Mouse (Mus musculus) forebrain, embryonic 10.5 days (tissue): ENCODE measurements around the gene Sos1. TPM values are rescaled to one million over a fixed set of nuclear protein-coding genes. Genes with fewer than 3 reads are reported as not detected.
"Not testable (repeated sequence)": the region's sequence is repeated elsewhere in the genome, so short reads cannot be mapped to it uniquely, and the experiment has no call there.

ENCODE experiments used
- DNase-seq: peaks from one replicate; pipeline ENCODE4 v3.0.0-alpha.2; 2017; ENCODE audit warnings: low spot score; ENCODE audit errors: extremely low spot score
- H3K27ac ChIP-seq: fragments of 300-500 bp; sonication (generic); 2 replicates; pipeline ENCODE4 v1.5.1; 2016; ENCODE audit warnings: mild to moderate bottlenecking
- H3K27me3 ChIP-seq: fragments of 300-500 bp; sonication (generic); 2 replicates; pipeline ENCODE4 v1.6.1; 2016; ENCODE audit warnings: mild to moderate bottlenecking; ENCODE audit not compliant: poor library complexity, severe bottlenecking
- H3K36me3 ChIP-seq: fragments of 300-500 bp; sonication (generic); replicated peaks from 2 replicates; pipeline ENCODE4 v1.6.1; 2016; ENCODE audit warnings: mild to moderate bottlenecking, moderate library complexity
- H3K4me1 ChIP-seq: fragments of 300-500 bp; sonication (generic); 2 replicates; pipeline ENCODE4 v1.6.1; 2016
- H3K4me3 ChIP-seq: fragments of 300-500 bp; sonication (generic); 2 replicates; pipeline ENCODE4 v1.5.1; 2016; ENCODE audit warnings: mild to moderate bottlenecking, moderate library complexity
- H3K9me3 ChIP-seq: fragments of 300-500 bp; sonication (generic); 2 replicates; pipeline ENCODE4 v1.6.1; 2016; ENCODE audit warnings: mild to moderate bottlenecking, moderate library complexity
- WGBS: fragments of 180-500 bp; shearing (Covaris S2); methylation state at CpG from one replicate; pipeline ENCODE4 v1.1.7; 2016; 5-methylcytosine and 5-hydroxymethylcytosine counted together
- polyA plus RNA-seq: library from polyadenylated mRNA; unstranded; fragments of >200 nt; fragmentation: Nextera tagmentation; extraction: Ambion mirVana; gene quantifications from 2 replicates; pipeline ENCODE4 v1.2.1, GENCODE M21; 2016

Gene Sos1
- polyA plus RNA-seq, 1 experiment from 2014 or later: 4.8 TPM

DNA sequence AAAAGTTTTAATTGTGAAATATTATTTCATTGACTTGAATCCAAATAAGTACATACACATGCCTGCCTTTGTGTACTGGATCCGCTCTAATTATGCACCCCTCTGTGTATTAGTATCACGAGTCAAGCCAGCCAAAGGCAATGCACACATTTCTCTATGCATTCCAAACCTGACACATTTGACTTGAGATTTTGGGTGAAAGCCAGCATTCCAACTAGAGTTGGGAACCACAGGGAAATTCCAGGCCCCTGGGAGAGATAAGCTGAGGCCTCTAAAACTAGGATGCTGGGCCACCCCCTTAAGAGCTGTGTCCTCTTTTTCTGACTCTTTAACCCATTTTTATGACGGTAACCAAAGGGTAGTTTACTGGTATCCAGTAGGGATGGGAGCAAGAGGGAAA, 8.7 kb upstream of the Sos1 start:
- no peak for DNase-seq
- Histone ChIP-seq H3K4me3 (no peak overlapping the region), H3K27me3 (no peaks in the 10 kb centered on the region), H3K4me1 (no peaks in the 10 kb centered on the region), H3K36me3 (no peaks in the 10 kb centered on the region), H3K9me3 (no peaks in the 10 kb centered on the region), H3K27ac (no peak overlapping the region)
- 94% methylated on average over 3 of the region's 3 CpGs for WGBS

DNA sequence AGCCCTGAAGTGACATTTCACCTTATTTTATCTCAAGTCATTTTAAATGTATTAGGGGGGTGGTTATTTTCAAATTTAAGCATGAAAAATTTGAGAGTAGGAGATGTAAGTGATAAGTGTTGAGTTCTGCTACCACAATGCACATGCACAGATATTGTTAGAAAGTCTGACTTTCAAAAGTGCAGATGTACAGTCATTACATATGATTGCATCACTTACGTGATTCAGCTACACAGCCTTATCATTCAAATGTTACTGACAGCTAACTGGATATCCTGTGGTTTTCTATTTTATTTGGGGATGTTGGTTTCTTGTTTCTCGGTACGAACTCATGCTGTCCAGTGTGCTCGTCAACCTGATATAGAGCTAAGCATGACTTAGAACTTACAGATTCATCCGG, 4.9 kb upstream of the Sos1 start:
- Histone ChIP-seq H3K36me3 (no peaks in the 10 kb centered on the region), H3K27ac (no peak overlapping the region), H3K4me3 (no peak overlapping the region), H3K9me3 (no peaks in the 10 kb centered on the region), H3K27me3 (no peaks in the 10 kb centered on the region), H3K4me1 (peaks cover 32% of the 10 kb centered on the region)
- DNase-seq: no peak
- WGBS: 94% methylated on average over 5 of the region's 5 CpGs

DNA sequence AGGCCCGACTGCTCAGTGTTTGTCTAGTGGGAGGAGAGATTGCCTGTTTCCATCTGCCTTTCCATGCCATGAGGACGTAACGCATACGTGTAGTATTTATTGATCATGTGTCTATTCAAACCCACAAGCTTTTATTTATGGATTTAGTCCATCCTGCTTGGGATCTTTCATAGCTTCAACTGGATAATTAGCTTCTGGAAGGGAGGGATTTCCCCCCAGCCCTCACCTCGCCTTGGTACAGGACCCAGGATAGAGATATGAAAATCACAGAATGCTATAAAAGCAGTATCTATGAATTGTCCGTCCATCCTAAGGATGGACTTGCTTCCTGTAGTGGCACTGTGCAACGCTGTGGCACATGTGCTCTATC, 587 bp upstream of the Sos1 start:
- peak overlapping the region; percentile 97 for H3K27ac ChIP-seq
- no peak for DNase-seq
- peaks cover 49% of the 10 kb centered on the region for H3K4me1 ChIP-seq
- WGBS: 41% methylated on average over 7 of the region's 7 CpGs
- no peaks in the 10 kb centered on the region for H3K27me3 ChIP-seq
- peaks cover 23% of the 10 kb centered on the region for H3K36me3 ChIP-seq
- H3K9me3 ChIP-seq: no peaks in the 10 kb centered on the region
- H3K4me3 ChIP-seq: peak overlapping the region; percentile 95

DNA sequence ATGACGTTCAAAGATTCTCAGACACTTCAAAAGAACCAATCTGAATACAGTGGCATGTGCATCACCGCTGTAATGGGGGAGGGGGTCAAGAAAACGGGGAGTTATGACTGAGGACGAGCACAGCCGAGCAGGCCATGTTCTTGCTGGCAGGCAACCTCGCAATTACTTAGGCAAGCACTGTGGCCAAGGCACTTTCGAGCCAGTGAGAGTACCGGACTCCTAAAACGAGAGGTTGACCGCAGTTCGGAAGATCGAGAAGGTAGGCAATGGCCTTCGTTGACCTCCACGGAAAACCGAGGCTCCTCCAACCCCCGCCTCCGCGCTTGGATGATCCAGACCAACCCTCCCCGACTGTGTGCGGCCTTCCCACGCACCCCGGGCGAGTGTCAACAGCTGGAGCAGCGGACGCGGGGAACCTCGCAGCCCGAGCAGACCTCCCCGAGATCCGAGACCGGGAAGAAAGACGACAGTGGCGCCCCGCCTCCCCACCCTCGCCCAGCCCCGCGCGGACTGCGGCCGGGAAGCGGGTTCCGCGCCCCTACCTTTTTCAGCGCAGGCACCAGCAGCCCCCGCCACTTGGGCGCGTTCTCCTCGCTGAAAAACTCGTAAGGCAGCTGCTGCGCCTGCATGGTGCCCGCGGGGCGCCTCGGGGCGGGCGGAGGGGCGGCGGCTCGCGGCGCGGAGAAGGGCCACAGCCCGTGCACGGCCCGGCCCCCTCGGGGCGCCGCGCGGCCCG, 790 bp downstream of the Sos1 start:
- Histone ChIP-seq H3K27ac (peak overlapping the region; percentile 97), H3K36me3 (peaks cover 27% of the 10 kb centered on the region), H3K27me3 (no peaks in the 10 kb centered on the region), H3K4me1 (peaks cover 49% of the 10 kb centered on the region), H3K4me3 (peak overlapping the region; percentile 95), H3K9me3 (no peaks in the 10 kb centered on the region)
- DNase-seq: peak; percentile 56
- WGBS: under 1% methylated on average over 69 of the region's 71 CpGs

DNA sequence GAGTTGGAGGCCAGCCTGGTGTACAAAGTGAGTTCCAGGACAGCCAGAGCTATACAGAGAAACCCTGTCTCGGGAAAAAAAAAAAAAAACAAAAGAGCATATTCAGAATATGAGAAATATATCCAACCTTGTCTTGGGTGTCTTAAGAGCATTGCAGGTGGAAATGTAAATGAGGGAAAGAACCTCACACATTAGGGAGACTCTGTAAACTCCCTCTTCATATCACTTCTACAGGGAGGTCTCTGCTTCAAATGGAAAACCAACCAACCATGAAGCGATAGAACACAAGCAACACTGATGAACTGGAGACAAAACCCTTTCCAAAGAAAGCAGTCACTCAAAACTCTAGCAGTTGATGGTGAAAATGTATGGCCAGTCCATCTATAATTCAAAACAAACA, 2.6 kb downstream of the Sos1 start:
- no peak overlapping the region for H3K4me3 ChIP-seq
- no peak for DNase-seq
- H3K4me1 ChIP-seq: peaks cover 40% of the 10 kb centered on the region
- H3K27ac ChIP-seq: no peak overlapping the region
- no peaks in the 10 kb centered on the region for H3K9me3 ChIP-seq
- peaks cover 34% of the 10 kb centered on the region for H3K36me3 ChIP-seq
- H3K27me3 ChIP-seq: no peaks in the 10 kb centered on the region
- 88% methylated on average over 2 of the region's 2 CpGs for WGBS

DNA sequence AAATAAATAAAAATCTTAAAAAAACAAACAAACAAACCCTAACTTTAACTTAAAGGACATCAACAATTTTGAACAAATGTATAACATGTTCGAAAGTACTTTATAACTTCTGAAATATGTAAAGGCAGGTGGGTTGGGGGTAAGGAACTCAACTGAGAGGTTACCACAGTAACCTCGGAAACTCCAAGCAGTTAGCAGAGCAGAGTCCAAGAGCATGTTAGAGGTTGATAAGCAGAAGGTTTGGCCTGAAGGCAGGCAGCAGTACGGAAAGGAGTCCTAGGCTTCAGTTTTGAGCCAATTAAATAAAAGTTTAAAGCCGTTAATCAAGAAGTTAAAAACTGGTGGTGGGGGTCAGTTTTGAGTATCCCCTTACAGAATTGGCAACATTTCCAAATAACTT, 3.8 kb downstream of the Sos1 start:
- Histone ChIP-seq H3K4me3 (no peak overlapping the region), H3K27me3 (no peaks in the 10 kb centered on the region), H3K36me3 (peaks cover 34% of the 10 kb centered on the region), H3K9me3 (no peaks in the 10 kb centered on the region), H3K4me1 (peaks cover 35% of the 10 kb centered on the region), H3K27ac (no peak overlapping the region)
- WGBS: 94% methylated on average over 4 of the region's 4 CpGs
- no peak for DNase-seq

DNA sequence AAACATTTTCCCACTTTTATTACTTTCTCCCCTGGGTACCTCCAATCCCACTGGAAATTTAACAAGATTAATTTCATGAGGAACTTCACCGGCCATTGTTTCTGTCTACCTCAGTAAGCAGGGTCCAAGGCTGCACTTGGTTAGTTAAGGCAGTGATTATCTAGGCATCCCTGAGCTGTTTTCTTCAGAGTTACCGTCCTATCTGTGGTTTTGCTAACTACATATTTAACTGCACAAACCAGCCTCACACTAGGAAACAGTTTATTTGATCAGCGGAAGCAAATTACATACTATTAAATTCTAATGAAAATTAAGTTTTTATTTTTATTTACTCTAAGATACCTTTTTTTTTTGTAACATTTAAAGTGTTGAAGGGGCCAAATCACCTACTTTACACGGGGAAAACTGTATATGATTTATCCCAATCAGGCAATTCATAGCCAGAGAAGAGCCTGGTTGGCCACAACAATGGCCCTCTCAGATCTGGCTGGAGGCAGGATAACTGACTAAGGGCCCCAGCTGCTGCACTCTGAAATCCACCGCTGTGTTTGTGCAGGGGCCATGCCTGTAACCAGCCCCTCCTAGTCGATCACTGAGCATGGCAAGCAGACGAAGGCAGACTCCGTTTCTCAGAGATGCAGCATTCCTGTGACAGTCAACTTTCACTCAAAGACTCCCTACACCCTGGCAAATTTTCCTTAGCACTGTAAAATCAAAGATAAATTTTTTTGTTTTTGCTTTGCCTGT, 9.0 kb downstream of the Sos1 start:
- WGBS: 52% methylated on average over 8 of the region's 8 CpGs
- peak; percentile 42 for DNase-seq
- 0 out of 2 replicates have a peak overlapping the region, but pooled peaks have one; percentile 20 for H3K27ac ChIP-seq

DNA sequence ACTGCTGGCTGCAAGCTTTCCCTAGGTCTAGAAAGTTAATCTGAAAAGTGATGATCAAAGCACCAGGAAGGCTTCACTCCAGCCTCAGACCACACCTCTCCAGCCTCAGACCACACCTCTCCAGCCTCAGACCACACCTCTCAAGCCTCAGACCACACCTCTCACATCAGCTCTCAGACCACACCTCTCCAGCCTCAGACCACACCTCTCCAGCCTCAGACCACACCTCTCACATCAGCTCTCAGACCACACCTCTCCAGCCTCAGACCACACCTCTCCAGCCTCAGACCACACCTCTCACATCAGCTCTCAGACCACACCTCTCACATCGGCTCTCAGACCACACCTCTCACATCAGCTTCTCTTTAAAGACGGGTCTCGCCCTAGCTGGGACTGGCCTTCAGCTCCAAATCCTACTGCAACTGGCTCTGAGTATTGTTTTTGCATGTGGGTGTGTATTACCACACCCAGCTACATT, 11.8 kb downstream of the Sos1 start:
- H3K27me3 ChIP-seq, H3K36me3 ChIP-seq, H3K4me3 ChIP-seq, DNase-seq, H3K27ac ChIP-seq, H3K9me3 ChIP-seq: not testable (repeated sequence)
- peaks cover 13% of the 10 kb centered on the region for H3K4me1 ChIP-seq
- 48% methylated on average over 3 of the region's 3 CpGs for WGBS

More for the DNA sequence above, 9.0 kb downstream of the Sos1 start:
- H3K9me3 ChIP-seq: no peaks in the 10 kb centered on the region
- peaks cover 13% of the 10 kb centered on the region for H3K4me1 ChIP-seq
- no peaks in the 10 kb centered on the region for H3K27me3 ChIP-seq
- H3K4me3 ChIP-seq: no peak overlapping the region; the same call in 1 of the 2 replicates
- H3K36me3 ChIP-seq: peaks cover 15% of the 10 kb centered on the region

DNA sequence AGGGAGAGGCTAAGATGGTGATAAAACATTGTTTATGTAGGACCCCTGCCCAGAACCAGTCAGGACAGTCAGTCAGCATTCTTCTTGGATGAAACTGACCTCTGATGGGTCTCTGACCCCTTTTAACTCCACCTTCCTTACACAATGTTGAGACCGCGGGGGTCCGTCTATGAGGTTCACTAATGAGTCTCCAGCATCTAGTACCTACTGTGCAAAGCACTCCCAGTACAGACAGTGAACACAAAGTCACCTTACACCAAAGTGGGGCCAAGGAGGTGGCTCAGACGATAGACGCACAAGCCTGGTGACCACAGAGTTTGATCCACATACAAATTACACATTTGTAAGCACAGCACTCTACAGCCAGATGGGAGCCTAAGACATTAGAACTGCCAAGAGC, 20.0 kb downstream of the Sos1 start:
- Histone ChIP-seq H3K27me3 (no peaks in the 10 kb centered on the region), H3K36me3 (peaks cover 9% of the 10 kb centered on the region), H3K27ac (no peak overlapping the region), H3K4me3 (no peak overlapping the region), H3K9me3 (no peaks in the 10 kb centered on the region), H3K4me1 (peaks cover 11% of the 10 kb centered on the region)
- DNase-seq: no peak
- 54% methylated on average over 5 of the region's 5 CpGs for WGBS

DNA sequence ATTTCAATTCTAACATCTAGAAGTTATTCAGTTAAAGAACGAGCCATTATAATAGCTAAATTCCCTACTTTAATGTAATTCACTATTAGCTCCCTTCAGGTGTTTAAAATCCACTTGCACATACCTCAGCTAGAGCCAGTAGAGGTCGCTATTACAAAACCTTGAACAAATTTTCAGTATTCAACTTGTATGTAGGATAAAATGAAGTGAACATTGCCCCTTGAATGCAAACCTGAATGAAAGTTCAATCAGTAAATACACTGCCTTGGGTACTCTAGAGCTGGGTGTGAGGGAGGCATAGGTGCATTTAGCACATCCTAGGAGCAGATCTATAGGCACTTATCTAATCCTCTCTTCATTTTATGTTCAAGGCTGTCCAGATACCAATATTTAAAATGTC, 24.6 kb downstream of the Sos1 start:
- WGBS: 46% methylated on average over 2 of the region's 2 CpGs
- no peak overlapping the region for H3K4me3 ChIP-seq
- H3K36me3 ChIP-seq: peaks cover 30% of the 10 kb centered on the region
- peaks cover 7% of the 10 kb centered on the region for H3K4me1 ChIP-seq
- H3K27me3 ChIP-seq: no peaks in the 10 kb centered on the region
- no peak for DNase-seq
- no peaks in the 10 kb centered on the region for H3K9me3 ChIP-seq
- no peak overlapping the region for H3K27ac ChIP-seq

DNA sequence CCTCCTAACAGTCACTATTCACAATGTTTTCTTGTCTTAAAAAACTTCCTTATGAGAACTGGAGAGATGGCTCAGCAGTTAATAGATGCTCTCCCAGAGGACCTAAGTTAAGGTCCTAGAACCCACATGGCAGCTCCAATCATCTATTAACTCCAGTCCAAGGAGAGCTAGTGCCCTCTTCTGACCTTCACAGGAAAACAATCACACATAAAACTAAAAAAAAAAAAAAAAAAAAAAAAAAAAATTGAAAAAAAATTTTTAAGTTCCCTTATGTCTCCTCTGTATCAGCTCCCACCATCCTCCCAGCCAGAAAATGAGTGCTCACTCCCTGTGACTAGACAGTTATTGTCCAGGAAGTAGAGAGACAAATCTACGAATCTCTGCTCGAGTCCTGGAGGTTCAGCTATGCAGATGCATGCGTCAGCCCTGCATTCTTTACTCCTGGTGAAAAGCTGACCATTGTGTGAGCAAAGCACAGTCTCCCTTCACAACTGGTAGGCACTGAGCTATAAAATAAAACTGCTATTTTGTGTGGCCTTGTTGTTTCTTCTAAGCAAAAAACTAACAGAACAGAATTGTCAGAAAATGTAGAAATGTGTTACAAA, 29.7 kb downstream of the Sos1 start:
- 69% methylated on average over 3 of the region's 3 CpGs for WGBS
- H3K9me3 ChIP-seq: no peaks in the 10 kb centered on the region
- no peaks in the 10 kb centered on the region for H3K27me3 ChIP-seq
- H3K4me1 ChIP-seq: no peaks in the 10 kb centered on the region
- H3K36me3 ChIP-seq: peaks cover 62% of the 10 kb centered on the region
- no peak for DNase-seq
- no peak overlapping the region for H3K27ac ChIP-seq
- H3K4me3 ChIP-seq: no peak overlapping the region

DNA sequence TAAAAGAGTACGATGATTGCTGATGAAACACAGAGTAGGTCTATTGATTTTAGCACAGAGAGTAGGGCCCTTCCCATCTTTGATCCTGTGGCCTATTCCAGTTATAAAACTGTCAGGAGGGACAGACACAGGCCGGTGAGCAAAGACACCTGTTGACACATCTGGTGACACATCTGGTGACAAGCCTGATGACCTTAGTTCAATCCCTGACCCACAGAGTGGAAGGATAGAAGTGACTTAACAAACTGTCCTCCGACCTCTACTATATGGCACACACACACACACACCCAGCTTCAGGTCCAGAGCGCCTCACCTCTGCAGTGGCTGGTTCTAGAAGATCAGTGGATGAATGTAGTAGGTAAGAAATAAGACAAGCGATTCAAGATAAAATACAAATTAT, 33.8 kb downstream of the Sos1 start:
- H3K9me3 ChIP-seq: no peaks in the 10 kb centered on the region
- no peaks in the 10 kb centered on the region for H3K27me3 ChIP-seq
- WGBS: 94% methylated on average over 5 of the region's 5 CpGs
- peaks cover 81% of the 10 kb centered on the region for H3K36me3 ChIP-seq
- H3K27ac ChIP-seq: no peak overlapping the region
- no peak overlapping the region for H3K4me3 ChIP-seq
- DNase-seq: no peak
- peaks cover 5% of the 10 kb centered on the region for H3K4me1 ChIP-seq

DNA sequence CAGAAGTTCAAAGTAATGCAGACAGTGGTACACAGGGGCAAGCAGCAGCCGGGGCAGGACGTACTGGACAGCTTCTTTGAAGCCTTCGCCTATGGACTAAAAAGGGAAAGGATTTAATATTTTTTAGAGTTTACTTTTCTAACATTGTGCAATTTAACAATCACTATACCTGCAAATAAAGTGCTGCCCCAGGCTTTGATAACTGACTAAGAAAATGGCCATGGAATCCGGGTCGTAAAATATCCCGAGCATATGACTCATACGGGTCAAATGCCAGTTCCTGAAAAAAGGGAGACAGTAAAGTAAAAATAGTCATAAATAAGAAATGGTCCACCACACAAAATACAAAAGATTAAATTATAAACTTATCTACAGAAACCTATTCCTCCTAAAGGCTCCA, 34.8 kb downstream of the Sos1 start:
- WGBS: 94% methylated on average over 7 of the region's 7 CpGs
- Histone ChIP-seq H3K27ac (no peak overlapping the region), H3K4me1 (peaks cover 9% of the 10 kb centered on the region), H3K9me3 (no peaks in the 10 kb centered on the region), H3K36me3 (peaks cover 80% of the 10 kb centered on the region), H3K27me3 (no peaks in the 10 kb centered on the region), H3K4me3 (no peak overlapping the region)
- no peak for DNase-seq
